Mouse (Mus musculus) bone marrow, adult 2 months (tissue): ENCODE data around the gene Cilp2. TPM values are rescaled to one million over a fixed set of nuclear protein-coding genes. Genes with fewer than 3 reads are reported as not detected.

Experiments
- H3K27ac ChIP-seq: fragments of 200-500 bp; 2 replicates; pipeline ENCODE4 v1.5.1; 2012; ENCODE audit warnings: low read depth, mild to moderate bottlenecking, control low read depth, inconsistent platforms, low read length; ENCODE audit not compliant: control insufficient read depth, poor library complexity, insufficient read depth
- H3K4me1 ChIP-seq: fragments of 200-500 bp; 2 replicates; pipeline ENCODE4 v1.6.1; 2011; ENCODE audit warnings: low read length; ENCODE audit not compliant: control insufficient read depth, insufficient read depth
- H3K4me3 ChIP-seq: fragments of 200-500 bp; replicated peaks from 2 replicates; pipeline ENCODE3; 2011; ENCODE audit warnings: mild to moderate bottlenecking, low read depth, low read length, control low read depth; ENCODE audit not compliant: control insufficient read depth
- CTCF ChIP-seq: fragments of 200-500 bp; IDR thresholded peaks from 2 replicates; pipeline ENCODE4 v1.5.1; 2011; ENCODE audit warnings: low read length, control low read depth; ENCODE audit not compliant: control insufficient read depth, insufficient read depth
- POLR2A ChIP-seq: fragments of 200-500 bp; IDR thresholded peaks from 2 replicates; pipeline ENCODE4 v1.6.1; 2011; ENCODE audit warnings: low read depth, mild to moderate bottlenecking, control low read depth, low read length, borderline replicate concordance; ENCODE audit not compliant: control insufficient read depth
- WGBS: fragments of 180-500 bp; shearing (Covaris S2); methylation state at CpG from one replicate; pipeline ENCODE4 v1.1.7; 2018; 5-methylcytosine and 5-hydroxymethylcytosine counted together
- polyA plus RNA-seq: library from polyadenylated mRNA; stranded (reverse); fragments of >200 nt; gene quantifications from 2 replicates; pipeline ENCODE4 v1.2.4, GENCODE M21; 2011; ENCODE audit warnings: low replicate concordance; ENCODE audit not compliant: missing spikeins, insufficient read depth, insufficient read length

Cilp2 gene
- polyA plus RNA-seq, 1 experiment: not detected

DNA sequence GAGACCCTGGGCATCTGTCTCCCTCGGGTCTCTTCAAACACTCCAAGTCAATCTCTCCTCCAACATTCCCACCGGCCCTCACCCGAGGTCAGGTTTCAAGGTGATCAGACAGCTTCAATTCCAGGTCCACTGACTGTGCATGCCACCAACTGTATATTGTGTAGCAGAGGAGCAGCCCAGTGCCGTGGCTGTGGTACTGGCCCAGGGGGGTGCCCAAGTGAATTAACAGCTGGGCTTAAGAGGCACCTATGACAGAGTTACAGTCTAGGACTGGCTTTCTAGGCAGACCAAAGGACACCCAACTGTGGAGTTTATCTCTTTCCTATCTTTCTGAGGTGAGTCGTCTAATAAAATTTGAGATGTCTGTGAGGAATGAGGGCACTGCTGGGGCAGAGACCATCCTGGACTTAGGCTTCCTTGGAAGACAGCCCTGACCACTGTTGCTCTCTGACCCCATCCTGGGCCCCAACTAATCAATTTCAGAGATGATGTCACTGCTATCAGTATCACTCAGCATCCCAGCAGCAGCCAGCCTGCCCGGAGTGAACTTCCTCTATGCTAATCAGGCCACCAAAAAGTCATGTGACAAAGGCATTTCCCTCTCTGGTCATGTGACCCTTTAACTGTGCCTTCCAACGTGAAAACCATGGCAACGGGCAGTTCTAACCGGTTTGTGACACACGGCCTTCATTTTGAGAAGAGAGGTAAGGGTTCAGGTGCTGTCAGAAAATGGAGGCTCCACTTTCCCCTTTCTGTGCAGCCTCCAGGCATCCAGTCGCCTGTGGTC is 32.6 kb upstream of the Cilp2 start:
- peak overlapping the region; percentile 54 for H3K27ac ChIP-seq
- peaks cover 10% of the 10 kb centered on the region for H3K4me1 ChIP-seq
- WGBS: 31% methylated on average over 11 of the region's 11 CpGs
- H3K4me3 ChIP-seq: no peak overlapping the region
- TF ChIP-seq POLR2A: no peak
- TF ChIP-seq CTCF: no peak

DNA sequence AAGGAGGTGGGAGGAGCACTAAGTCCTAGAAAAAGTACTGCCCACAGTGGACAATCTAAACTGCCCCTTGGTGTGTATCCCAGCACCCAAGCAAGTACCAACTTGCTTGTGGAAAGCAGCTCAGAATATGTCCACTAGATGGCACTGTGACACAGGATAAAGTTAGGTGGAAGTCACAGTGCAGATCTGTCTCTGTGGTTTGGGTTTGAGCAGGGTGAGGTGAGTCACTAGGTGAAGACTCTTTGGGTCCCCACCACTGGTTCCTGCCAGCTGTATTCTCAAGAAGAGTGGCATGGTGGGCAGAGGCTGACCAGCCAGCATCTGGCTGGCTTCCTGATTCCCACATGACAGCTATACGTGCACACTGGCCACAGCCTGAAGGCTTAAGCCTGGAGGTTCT is 31.5 kb upstream of the Cilp2 start:
- no peak overlapping the region for H3K27ac ChIP-seq
- TF ChIP-seq CTCF (peak; percentile 53), POLR2A (no peak)
- WGBS: 23% methylated on average over 1 of the region's 1 CpGs
- no peak overlapping the region for H3K4me3 ChIP-seq
- peaks cover 10% of the 10 kb centered on the region for H3K4me1 ChIP-seq

DNA sequence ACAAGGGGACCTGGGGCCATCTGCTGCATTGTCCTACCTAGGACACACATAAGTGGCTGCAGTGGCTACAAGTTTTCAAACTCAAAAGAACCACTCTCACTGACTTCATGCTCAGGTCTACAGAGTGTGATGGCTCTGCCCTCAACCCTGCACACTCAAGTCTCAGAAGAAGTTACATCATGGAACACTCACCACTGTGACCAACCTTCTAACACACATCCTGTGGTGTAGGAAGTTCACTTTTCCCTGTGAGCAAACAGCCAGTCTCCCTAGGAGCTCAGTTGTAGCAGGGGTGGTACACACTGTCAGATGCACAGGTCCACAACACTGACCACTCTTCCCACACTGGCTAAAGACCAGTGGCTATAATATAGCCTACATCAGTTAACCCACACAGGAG is 31.0 kb upstream of the Cilp2 start:
- no peak overlapping the region for H3K27ac ChIP-seq
- H3K4me3 ChIP-seq: no peak overlapping the region
- TF ChIP-seq CTCF: no peak
- no peak for TF ChIP-seq POLR2A
- peaks cover 9% of the 10 kb centered on the region for H3K4me1 ChIP-seq

GRCm38 (mm10) chr8:69915748-69916147 is 28.3 kb upstream of the Cilp2 start:
- WGBS: 74% methylated on average over 5 of the region's 5 CpGs
- Histone ChIP-seq H3K27ac (no peak overlapping the region), H3K4me1 (peaks cover 3% of the 10 kb centered on the region), H3K4me3 (no peak overlapping the region)
- no peak for TF ChIP-seq POLR2A
- no peak for TF ChIP-seq CTCF

DNA sequence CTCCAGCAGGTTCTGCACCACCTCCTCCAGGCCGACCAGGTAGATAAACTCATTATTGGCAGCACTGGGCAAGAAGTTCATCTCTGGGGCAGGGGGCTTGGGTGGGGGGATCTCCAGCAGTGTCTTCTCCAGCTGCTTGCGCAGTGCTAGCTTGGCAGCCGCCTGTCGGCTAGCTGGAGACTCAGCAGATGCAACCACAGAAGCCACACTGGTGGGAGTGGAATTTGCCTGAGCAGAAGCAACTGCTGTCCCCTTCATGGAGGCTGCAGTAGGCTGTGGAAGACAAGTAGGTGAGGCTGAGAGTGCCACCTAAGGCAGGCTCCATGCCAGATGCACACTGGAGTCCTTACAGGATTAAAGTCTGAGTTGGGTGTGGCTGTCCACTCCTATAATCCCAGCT is 27.0 kb upstream of the Cilp2 start:
- TF ChIP-seq POLR2A: no peak
- no peak for TF ChIP-seq CTCF
- H3K27ac ChIP-seq: no peak overlapping the region
- no peak overlapping the region for H3K4me3 ChIP-seq
- no peaks in the 10 kb centered on the region for H3K4me1 ChIP-seq
- WGBS: 86% methylated on average over 4 of the region's 4 CpGs

- TF ChIP-seq CTCF (no peak), POLR2A (no peak)
- H3K27ac ChIP-seq: no peak overlapping the region; the same call in 1 of the 2 replicates
These were observed 25.1 kb upstream of the Cilp2 start for GRCm38 (mm10) chr8:69912478-69913074.

GRCm38 (mm10) chr8:69911917-69912316 is 24.4 kb upstream of the Cilp2 start:
- Histone ChIP-seq H3K27ac (no peak overlapping the region), H3K4me3 (no peak overlapping the region), H3K4me1 (no peaks in the 10 kb centered on the region)
- WGBS: 86% methylated on average over 13 of the region's 13 CpGs
- TF ChIP-seq CTCF: no peak
- TF ChIP-seq POLR2A: no peak

More at GRCm38 (mm10) chr8:69912478-69913074, 25.1 kb upstream of the Cilp2 start:
- 90% methylated on average over 12 of the region's 12 CpGs for WGBS
- H3K4me1 ChIP-seq: no peaks in the 10 kb centered on the region
- H3K4me3 ChIP-seq: no peak overlapping the region

DNA sequence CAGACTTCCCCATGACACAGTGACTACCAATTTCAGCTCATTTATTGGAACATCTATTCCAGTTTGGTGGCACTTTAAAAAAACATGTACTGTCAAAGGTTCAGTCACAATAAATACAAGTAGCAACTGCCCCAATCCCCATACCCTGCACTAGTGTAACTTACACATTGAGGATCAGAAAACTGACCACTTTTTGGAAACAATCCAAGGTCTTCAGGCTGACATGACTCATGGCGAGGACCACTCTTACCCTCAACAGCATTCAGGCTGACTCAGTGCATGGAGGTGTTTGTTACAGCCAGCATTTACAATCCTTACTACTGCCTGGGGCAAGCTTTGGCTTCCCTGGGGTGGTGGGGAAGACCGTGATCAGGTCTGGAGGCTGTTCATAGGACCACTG is 19.6 kb upstream of the Cilp2 start:
- Histone ChIP-seq H3K27ac (no peak overlapping the region), H3K4me1 (no peaks in the 10 kb centered on the region), H3K4me3 (no peak overlapping the region)
- TF ChIP-seq CTCF (no peak), POLR2A (no peak)
- WGBS: 73% methylated on average over 2 of the region's 2 CpGs

- Histone ChIP-seq H3K27ac (no peak overlapping the region), H3K4me3 (no peak overlapping the region), H3K4me1 (no peaks in the 10 kb centered on the region)
- TF ChIP-seq POLR2A: no peak
- no peak for TF ChIP-seq CTCF
- WGBS: 82% methylated on average over 2 of the region's 2 CpGs
These were observed 18.8 kb upstream of the Cilp2 start for GRCm38 (mm10) chr8:69906260-69906659.
